Mouse (Mus musculus) intestine, embryonic 15.5 days (tissue): Measurements from ENCODE around the gene Lrrc4. TPM values are rescaled to one million over a fixed set of nuclear protein-coding genes. Genes with fewer than 3 reads are reported as not detected.

Source experiments
- ATAC-seq: fragments of 200-750 bp; cut with Nextera tagmentation; 2 replicates; pipeline ENCODE4 v1.8.0; 2017; ENCODE audit warnings: moderate TSS enrichment, moderate library complexity
- H3K27ac ChIP-seq: fragments of 300-500 bp; sonication (generic); 2 replicates; pipeline ENCODE4 v1.5.1; 2015; ENCODE audit warnings: mild to moderate bottlenecking, inconsistent platforms
- H3K27me3 ChIP-seq: fragments of 300-500 bp; sonication (generic); replicated peaks from 2 replicates; pipeline ENCODE4 v1.6.1; 2015; ENCODE audit warnings: inconsistent platforms
- H3K36me3 ChIP-seq: fragments of 300-500 bp; sonication (generic); 2 replicates; pipeline ENCODE4 v1.6.1; 2015; ENCODE audit warnings: inconsistent platforms
- H3K4me1 ChIP-seq: fragments of 300-500 bp; sonication (generic); replicated peaks from 2 replicates; pipeline ENCODE4 v1.6.1; 2015; ENCODE audit warnings: inconsistent platforms
- H3K4me2 ChIP-seq: fragments of 300-500 bp; sonication (generic); replicated peaks from 2 replicates; pipeline ENCODE4 v1.6.1; 2015; ENCODE audit warnings: mild to moderate bottlenecking, inconsistent platforms
- H3K4me3 ChIP-seq: fragments of 300-500 bp; sonication (generic); replicated peaks from 2 replicates; pipeline ENCODE4 v1.5.1; 2015; ENCODE audit warnings: inconsistent platforms
- H3K9ac ChIP-seq: fragments of 300-500 bp; sonication (generic); 2 replicates; pipeline ENCODE4 v1.6.1; 2015; ENCODE audit warnings: inconsistent platforms
- H3K9me3 ChIP-seq: fragments of 300-500 bp; sonication (generic); 2 replicates; pipeline ENCODE4 v1.6.1; 2016; ENCODE audit warnings: inconsistent platforms
- WGBS: fragments of 180-500 bp; shearing (Covaris S2); methylation state at CpG from one replicate; pipeline ENCODE4 v1.1.7; 2015; 5-methylcytosine and 5-hydroxymethylcytosine counted together
- polyA plus RNA-seq: library from polyadenylated mRNA; unstranded; fragments of >200 nt; fragmentation: Nextera tagmentation; extraction: Ambion mirVana; gene quantifications from 2 replicates; pipeline ENCODE4 v1.2.1, GENCODE M21; 2015

Gene Lrrc4
- polyA plus RNA-seq, 1 experiment from 2014 or later = 0.31 TPM

DNA sequence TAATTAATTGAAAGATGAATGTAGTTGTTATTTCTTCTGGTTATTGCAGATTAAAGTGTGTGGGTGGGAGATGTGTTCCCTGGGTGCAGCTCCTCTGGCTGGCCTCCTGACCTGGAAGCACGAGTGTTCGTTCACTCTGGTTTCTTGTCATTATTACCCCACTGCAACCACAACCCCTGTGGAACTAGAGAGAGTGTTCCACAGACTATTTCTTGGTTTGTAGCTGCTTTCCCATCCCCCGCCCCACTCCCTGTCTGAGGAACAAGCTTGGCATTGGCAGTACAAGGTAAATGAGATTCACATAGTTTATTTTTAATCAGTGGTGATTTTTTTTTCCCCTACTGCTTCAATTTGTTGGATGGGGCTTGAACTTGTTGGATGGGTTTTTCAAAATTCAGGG lies 166.8 kb downstream of the Lrrc4 start:
- no peak overlapping the region for H3K27ac ChIP-seq
- no peaks in the 10 kb centered on the region for H3K9me3 ChIP-seq
- H3K9ac ChIP-seq = no peak overlapping the region
- ATAC-seq = no peak
- no peak overlapping the region for H3K4me2 ChIP-seq
- WGBS = 81% methylated on average over 3 of the region's 3 CpGs
- no peaks in the 10 kb centered on the region; the same call in 1 of the 2 replicates for H3K36me3 ChIP-seq
- H3K4me1 ChIP-seq = no peaks in the 10 kb centered on the region
- H3K4me3 ChIP-seq = no peak overlapping the region
- no peaks in the 10 kb centered on the region for H3K27me3 ChIP-seq

DNA sequence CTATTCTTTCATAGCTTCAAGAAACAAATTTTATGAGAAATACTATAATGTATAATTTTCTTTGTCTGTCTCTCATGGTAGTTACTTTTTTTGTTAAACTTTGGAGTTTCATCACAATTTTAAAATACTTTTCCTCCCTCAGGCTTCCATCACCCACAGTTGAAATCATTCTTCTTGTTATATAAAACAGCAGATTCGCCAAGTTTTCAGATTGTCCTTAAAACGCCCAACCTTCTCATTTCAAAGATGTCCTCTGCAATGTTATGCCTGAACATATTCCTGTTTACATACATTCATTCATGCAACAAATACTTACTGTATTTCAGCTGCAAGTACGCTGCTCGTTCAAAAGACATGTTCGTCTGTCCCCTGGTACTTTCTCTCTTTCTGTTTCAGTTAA lies 167.9 kb downstream of the Lrrc4 start:
- H3K4me3 ChIP-seq = no peak overlapping the region
- WGBS = 94% methylated on average over 5 of the region's 5 CpGs
- no peak for ATAC-seq
- no peaks in the 10 kb centered on the region for H3K27me3 ChIP-seq
- H3K36me3 ChIP-seq = no peaks in the 10 kb centered on the region; the same call in 1 of the 2 replicates
- H3K9ac ChIP-seq = no peak overlapping the region
- H3K27ac ChIP-seq = no peak overlapping the region
- no peak overlapping the region for H3K4me2 ChIP-seq
- no peaks in the 10 kb centered on the region for H3K9me3 ChIP-seq
- no peaks in the 10 kb centered on the region for H3K4me1 ChIP-seq

DNA sequence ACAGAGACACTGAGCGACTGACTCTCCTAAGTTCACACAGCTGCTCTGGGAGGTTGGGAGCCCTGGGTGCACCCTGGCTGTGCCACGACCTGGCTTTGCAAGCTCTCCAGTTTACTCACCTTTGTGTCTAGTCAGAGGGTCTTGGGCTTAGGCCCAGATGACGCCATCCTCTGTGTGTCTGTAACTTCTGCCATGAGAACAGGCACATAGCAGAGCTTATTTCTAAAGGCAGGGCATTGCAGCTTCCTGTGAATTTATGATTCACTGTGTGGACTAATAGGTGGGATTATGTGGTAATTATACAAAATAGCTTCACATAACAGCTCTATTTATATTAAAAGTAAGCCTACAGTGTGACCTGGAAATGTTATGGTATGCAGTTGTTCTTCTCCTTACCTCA lies 168.5 kb downstream of the Lrrc4 start:
- whole genome bisulfite sequencing = 85% methylated on average over 3 of the region's 3 CpGs
- H3K9ac ChIP-seq = no peak overlapping the region
- H3K9me3 ChIP-seq = no peaks in the 10 kb centered on the region
- H3K27ac ChIP-seq = no peak overlapping the region
- no peaks in the 10 kb centered on the region; the same call in 1 of the 2 replicates for H3K36me3 ChIP-seq
- ATAC-seq = no peak
- no peak overlapping the region for H3K4me2 ChIP-seq
- H3K27me3 ChIP-seq = no peaks in the 10 kb centered on the region
- H3K4me1 ChIP-seq = no peaks in the 10 kb centered on the region
- H3K4me3 ChIP-seq = no peak overlapping the region

DNA sequence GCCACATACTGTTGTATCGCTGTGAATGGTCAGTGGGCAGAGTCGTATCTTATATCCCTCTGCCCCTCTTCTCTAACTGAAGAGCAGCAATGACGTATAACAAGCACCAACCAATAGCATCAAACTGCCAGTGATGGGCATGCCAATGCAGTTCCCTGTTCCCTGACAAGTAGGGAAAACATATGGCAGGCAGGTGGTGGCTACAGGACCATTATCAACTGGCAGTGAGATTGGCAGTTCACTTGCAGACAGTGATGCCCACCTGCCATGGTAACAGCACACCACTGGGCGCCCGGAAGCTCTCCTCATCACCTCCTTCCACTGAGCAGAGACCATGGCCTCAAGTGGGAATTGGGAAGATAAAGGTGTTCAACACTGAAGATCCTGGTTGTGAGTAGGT lies 175.0 kb downstream of the Lrrc4 start:
- H3K9me3 ChIP-seq = no peaks in the 10 kb centered on the region
- H3K36me3 ChIP-seq = no peaks in the 10 kb centered on the region; the same call in 1 of the 2 replicates
- no peak overlapping the region for H3K4me3 ChIP-seq
- H3K4me1 ChIP-seq = no peaks in the 10 kb centered on the region
- H3K27me3 ChIP-seq = no peaks in the 10 kb centered on the region
- no peak overlapping the region for H3K27ac ChIP-seq
- no peak for ATAC-seq
- H3K9ac ChIP-seq = no peak overlapping the region
- H3K4me2 ChIP-seq = no peak overlapping the region
- 97% methylated on average over 5 of the region's 5 CpGs for WGBS

DNA sequence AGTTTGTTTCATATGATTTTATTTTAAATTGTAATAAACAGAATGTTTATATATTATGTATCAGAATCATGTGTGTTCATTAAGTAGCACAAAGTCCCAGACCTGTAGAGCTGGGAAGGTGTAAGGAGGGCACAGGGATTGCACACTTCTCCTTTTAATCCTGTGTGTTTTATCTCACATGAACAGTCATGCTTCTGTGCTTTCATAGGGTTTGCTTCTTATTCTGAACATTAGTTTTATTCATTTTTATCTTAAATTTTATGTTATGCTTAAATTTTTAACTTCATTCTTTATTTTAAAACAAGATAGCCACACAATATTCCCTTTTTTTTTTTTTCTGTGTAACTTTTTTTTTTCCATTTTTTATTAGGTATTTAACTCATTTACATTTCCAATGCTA lies 186.3 kb downstream of the Lrrc4 start:
- H3K27ac ChIP-seq = no peak overlapping the region
- H3K4me1 ChIP-seq = no peaks in the 10 kb centered on the region
- H3K4me2 ChIP-seq = no peak overlapping the region
- no peaks in the 10 kb centered on the region for H3K27me3 ChIP-seq
- H3K9ac ChIP-seq = no peak overlapping the region
- H3K9me3 ChIP-seq = no peaks in the 10 kb centered on the region
- H3K36me3 ChIP-seq = no peaks in the 10 kb centered on the region
- no peak overlapping the region for H3K4me3 ChIP-seq
- no peak for ATAC-seq

DNA sequence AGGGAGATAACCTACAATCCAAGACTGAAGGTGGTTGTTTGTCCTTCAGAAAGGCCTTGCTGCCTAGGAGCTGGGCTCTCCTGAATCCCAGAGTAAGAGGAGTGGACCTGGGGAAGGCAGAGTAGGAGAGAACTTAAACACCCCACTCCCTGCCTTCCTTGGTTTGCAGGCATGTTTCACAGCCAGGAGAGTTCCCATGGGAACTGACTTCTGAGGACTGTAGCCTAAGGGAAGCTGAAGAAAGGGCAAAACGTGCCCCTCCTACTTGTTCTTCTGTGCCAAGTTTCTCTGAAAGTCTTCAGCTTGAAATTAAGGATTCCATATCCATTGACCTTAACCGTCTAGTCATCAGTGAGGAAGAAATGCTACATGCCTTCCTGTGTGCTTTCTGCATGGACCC lies 188.6 kb downstream of the Lrrc4 start:
- H3K27ac ChIP-seq = no peak overlapping the region
- no peak overlapping the region for H3K4me2 ChIP-seq
- no peaks in the 10 kb centered on the region for H3K27me3 ChIP-seq
- no peaks in the 10 kb centered on the region for H3K36me3 ChIP-seq
- no peak overlapping the region for H3K9ac ChIP-seq
- no peak overlapping the region for H3K4me3 ChIP-seq
- no peaks in the 10 kb centered on the region for H3K9me3 ChIP-seq
- WGBS = 49% methylated on average over 2 of the region's 2 CpGs
- no peak for ATAC-seq
- H3K4me1 ChIP-seq = no peaks in the 10 kb centered on the region

DNA sequence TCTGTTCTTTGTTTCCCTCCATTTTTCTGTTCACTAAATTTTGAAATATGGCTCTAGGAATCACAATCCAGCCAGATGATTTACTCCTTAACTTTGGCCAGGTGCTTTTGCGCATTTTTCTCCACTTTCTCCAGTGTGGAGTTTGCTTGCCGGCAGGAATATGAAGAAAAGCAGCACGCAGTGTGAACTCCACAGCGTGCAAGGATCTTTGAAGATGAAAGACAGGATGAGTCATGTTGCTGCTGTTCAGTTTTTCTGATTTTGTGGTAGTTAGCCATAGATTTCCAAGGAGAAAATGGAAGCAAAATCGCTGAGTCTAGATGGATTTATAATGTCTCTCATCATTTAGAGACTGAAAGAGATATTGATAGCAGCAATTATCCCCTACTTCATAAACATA lies 191.5 kb downstream of the Lrrc4 start:
- no peaks in the 10 kb centered on the region for H3K9me3 ChIP-seq
- H3K36me3 ChIP-seq = no peaks in the 10 kb centered on the region
- H3K4me2 ChIP-seq = no peak overlapping the region
- H3K27ac ChIP-seq = no peak overlapping the region
- no peaks in the 10 kb centered on the region for H3K4me1 ChIP-seq
- no peak for ATAC-seq
- H3K27me3 ChIP-seq = no peaks in the 10 kb centered on the region
- no peak overlapping the region for H3K9ac ChIP-seq
- 79% methylated on average over 5 of the region's 5 CpGs for whole genome bisulfite sequencing
- no peak overlapping the region for H3K4me3 ChIP-seq

DNA sequence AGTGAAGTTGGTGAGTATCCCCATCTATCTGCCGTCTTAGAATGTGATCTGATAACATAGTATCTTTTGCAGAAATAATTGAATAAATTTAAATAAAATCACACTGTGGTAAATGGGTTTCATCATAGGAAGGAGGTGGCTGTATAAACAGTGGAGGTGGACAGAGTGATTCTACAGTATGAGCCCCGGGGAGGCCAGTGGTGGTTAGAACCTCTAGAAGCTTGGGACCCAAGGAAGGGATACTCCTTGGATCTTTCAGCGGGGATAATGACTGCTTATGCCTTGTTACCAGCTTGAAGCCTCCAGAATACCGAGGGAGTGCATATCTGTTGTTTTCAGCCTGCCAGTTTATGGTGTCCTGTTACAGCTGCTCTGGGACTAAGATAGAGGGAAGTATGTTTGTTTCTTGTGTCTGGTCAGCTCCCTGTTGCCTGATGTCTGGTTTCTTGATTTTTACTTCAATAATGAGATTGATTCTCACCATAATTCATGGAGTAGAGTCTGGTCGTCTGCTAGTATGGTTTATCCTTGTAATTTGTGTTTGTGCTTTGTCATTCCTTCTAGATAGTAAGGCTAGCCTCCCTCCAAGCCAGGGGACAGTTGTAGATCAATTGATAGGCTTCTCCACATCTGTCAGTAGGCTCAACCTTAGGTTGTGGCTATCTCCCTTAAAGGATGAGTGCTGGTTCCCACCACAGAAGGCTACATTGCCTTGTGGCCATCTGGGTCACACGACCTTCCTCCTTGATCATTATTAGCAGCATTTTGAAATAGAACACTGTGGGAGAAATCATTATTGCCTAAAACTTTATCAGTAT lies 195.8 kb downstream of the Lrrc4 start:
- Histone ChIP-seq H3K27ac (no peak overlapping the region), H3K9me3 (no peaks in the 10 kb centered on the region), H3K4me2 (no peak overlapping the region), H3K27me3 (no peaks in the 10 kb centered on the region), H3K9ac (no peak overlapping the region), H3K4me3 (no peak overlapping the region), H3K4me1 (no peaks in the 10 kb centered on the region), H3K36me3 (no peaks in the 10 kb centered on the region)
- no peak for ATAC-seq
- WGBS = 69% methylated on average over 6 of the region's 6 CpGs

DNA sequence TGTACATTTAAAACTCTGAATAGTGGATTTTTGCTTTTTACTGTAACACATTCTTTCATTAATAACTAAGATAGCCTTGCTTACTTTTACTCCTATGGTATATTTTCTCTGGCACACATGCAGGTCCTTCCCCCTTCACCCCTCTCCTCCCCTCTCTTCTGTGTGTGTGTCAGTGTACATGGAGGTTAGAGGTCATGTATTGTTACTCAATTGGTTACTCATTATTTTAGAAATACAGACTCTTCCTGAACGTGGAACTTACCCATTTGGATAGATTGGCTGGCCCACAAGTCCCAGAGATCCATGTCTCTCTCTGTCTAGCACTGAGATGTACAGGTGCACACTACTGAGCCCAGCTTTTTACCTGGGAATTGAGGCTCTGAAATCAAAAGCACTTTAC lies 196.5 kb downstream of the Lrrc4 start:
- 40% methylated on average over 1 of the region's 1 CpGs for WGBS
- Histone ChIP-seq H3K36me3 (no peaks in the 10 kb centered on the region), H3K4me2 (no peak overlapping the region)

DNA sequence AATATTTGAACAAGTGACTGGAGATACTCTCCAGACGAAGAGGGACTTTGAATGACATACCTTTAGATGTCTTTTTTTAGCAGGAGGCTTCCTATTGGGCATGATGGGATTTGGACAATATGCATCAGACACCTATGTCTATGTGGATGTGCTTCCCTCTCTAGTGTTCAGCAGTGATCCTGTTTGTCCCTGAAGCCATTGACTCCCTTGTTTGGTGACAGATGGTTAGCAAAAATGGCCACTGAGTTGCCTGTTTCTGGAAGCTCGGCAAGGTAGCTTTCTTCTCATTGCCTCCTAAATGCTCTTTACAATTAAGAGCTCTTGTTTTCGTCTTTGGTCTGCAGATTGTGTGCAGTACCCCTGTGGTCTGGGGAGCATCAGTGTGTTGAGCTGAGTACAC lies 197.9 kb downstream of the Lrrc4 start:
- WGBS = 38% methylated on average over 3 of the region's 3 CpGs
- no peaks in the 10 kb centered on the region for H3K4me1 ChIP-seq
- no peak for ATAC-seq
- no peaks in the 10 kb centered on the region for H3K27me3 ChIP-seq
- H3K9me3 ChIP-seq = no peaks in the 10 kb centered on the region
- H3K9ac ChIP-seq = no peak overlapping the region
- no peak overlapping the region for H3K27ac ChIP-seq
- no peak overlapping the region for H3K4me3 ChIP-seq
- H3K36me3 ChIP-seq = no peaks in the 10 kb centered on the region
- no peak overlapping the region for H3K4me2 ChIP-seq

More for the DNA sequence above, 196.5 kb downstream of the Lrrc4 start:
- no peaks in the 10 kb centered on the region for H3K27me3 ChIP-seq
- H3K4me1 ChIP-seq = no peaks in the 10 kb centered on the region
- no peak for ATAC-seq
- H3K9me3 ChIP-seq = no peaks in the 10 kb centered on the region
- H3K27ac ChIP-seq = no peak overlapping the region
- no peak overlapping the region for H3K9ac ChIP-seq
- H3K4me3 ChIP-seq = no peak overlapping the region

DNA sequence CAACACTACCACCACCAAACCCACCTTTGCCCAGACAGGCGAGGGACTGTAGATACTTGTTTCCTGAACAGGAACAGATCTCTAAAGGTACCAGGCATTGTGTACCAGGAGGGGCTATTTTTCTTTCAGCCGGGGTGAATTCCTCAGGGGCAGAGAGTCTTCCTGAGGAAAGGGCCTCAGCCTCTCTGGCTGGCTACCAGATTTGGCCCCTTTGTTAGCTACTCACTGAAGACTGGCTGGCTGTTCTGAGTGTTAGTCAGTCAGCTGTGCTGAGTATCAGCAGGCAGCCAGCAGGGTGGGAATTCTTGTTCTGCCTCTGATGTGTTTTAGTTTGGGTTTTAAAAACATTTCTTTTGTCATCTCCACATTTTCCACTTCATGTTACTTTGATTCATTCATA lies 198.4 kb downstream of the Lrrc4 start:
- Histone ChIP-seq H3K4me3 (no peak overlapping the region), H3K27ac (no peak overlapping the region), H3K4me2 (no peak overlapping the region), H3K9me3 (no peaks in the 10 kb centered on the region), H3K4me1 (no peaks in the 10 kb centered on the region), H3K27me3 (no peaks in the 10 kb centered on the region), H3K36me3 (no peaks in the 10 kb centered on the region), H3K9ac (no peak overlapping the region)
- WGBS = 41% methylated on average over 2 of the region's 2 CpGs
- ATAC-seq = no peak

DNA sequence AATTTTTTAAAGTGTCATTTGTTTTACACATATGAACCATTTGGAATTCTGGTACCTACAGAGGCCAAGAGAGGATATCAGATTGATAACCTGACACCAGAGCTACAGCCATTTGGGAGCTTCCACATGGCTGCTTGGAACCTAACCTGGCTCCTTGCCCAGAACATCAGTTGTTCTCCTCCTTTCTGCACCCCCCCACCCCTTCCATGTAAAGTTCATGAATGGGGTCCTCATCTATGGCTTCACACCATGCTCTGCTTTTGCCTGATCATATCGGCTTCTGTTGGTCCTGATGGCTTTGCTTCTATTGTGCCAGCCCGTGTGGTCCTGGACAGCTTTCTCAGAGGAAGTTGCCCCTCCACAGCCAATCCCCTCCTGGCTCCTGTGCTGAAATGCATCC lies 200.6 kb downstream of the Lrrc4 start:
- no peaks in the 10 kb centered on the region for H3K9me3 ChIP-seq
- H3K36me3 ChIP-seq = no peaks in the 10 kb centered on the region
- no peak for ATAC-seq
- no peak overlapping the region for H3K4me2 ChIP-seq
- no peaks in the 10 kb centered on the region for H3K4me1 ChIP-seq
- H3K27ac ChIP-seq = no peak overlapping the region
- H3K4me3 ChIP-seq = no peak overlapping the region
- H3K27me3 ChIP-seq = no peaks in the 10 kb centered on the region
- 82% methylated on average over 2 of the region's 2 CpGs for WGBS
- H3K9ac ChIP-seq = no peak overlapping the region

DNA sequence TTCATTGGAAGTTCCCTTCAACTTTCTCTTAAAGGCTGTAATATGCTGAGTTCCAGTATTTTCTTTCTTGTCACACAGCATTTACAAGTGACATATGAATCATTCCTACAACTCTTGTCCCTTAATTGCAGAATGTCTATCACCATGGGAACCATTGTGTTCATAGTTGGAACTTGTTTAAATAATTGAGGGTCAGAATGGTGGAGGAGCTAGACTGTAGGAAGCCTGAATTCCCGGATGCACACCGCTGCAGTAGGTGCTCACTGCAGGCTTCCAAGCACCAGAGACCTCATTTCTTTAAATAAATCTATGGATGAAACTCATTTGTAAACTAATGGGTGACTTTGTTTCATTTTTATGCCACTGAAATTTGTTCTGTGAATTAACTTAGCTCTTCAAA lies 201.7 kb downstream of the Lrrc4 start:
- 68% methylated on average over 2 of the region's 2 CpGs for WGBS
- H3K9ac ChIP-seq = no peak overlapping the region

More for the DNA sequence above, 201.7 kb downstream of the Lrrc4 start:
- H3K4me1 ChIP-seq = no peaks in the 10 kb centered on the region
- no peaks in the 10 kb centered on the region for H3K9me3 ChIP-seq
- ATAC-seq = no peak
- no peak overlapping the region for H3K27ac ChIP-seq
- no peaks in the 10 kb centered on the region for H3K27me3 ChIP-seq
- no peaks in the 10 kb centered on the region for H3K36me3 ChIP-seq
- H3K4me2 ChIP-seq = no peak overlapping the region
- no peak overlapping the region for H3K4me3 ChIP-seq
